Mouse (Mus musculus) lung, embryonic 14.5 days (tissue): ENCODE results near the gene Naa15. TPM values are rescaled to one million over a fixed set of nuclear protein-coding genes. Genes with fewer than 3 reads are reported as not detected.

Source experiments
- ATAC-seq: fragments of 200-750 bp; cut with Nextera tagmentation; 2 replicates; pipeline ENCODE4 v1.8.0; 2017; ENCODE audit warnings: mild to moderate bottlenecking, moderate TSS enrichment, moderate library complexity; ENCODE audit not compliant: insufficient read depth
- DNase-seq: peaks from one replicate; pipeline ENCODE4 v3.0.0-alpha.2; 2015
- H3K27ac ChIP-seq: fragments of 300-500 bp; sonication (generic); 2 replicates; pipeline ENCODE4 v1.5.1; 2014; ENCODE audit warnings: low read depth, mild to moderate bottlenecking, moderate library complexity
- H3K27me3 ChIP-seq: fragments of 300-500 bp; sonication (generic); 2 replicates; pipeline ENCODE4 v1.6.1; 2014; ENCODE audit warnings: low read length, control low read depth; ENCODE audit not compliant: insufficient read depth
- H3K36me3 ChIP-seq: fragments of 300-500 bp; sonication (generic); 2 replicates; pipeline ENCODE4 v1.6.1; 2014; ENCODE audit warnings: control low read depth; ENCODE audit not compliant: insufficient read depth
- H3K4me1 ChIP-seq: fragments of 300-500 bp; sonication (generic); 2 replicates; pipeline ENCODE4 v1.6.1; 2014; ENCODE audit warnings: antibody characterized with exemption, control low read depth; ENCODE audit not compliant: insufficient read depth
- H3K4me2 ChIP-seq: fragments of 300-500 bp; sonication (generic); 2 replicates; pipeline ENCODE4 v1.6.1; 2014; ENCODE audit warnings: mild to moderate bottlenecking
- H3K4me3 ChIP-seq: fragments of 300-500 bp; sonication (generic); 2 replicates; pipeline ENCODE4 v1.5.1; 2014; ENCODE audit warnings: low read depth, low read length
- H3K9ac ChIP-seq: fragments of 300-500 bp; sonication (generic); 2 replicates; pipeline ENCODE4 v1.6.1; 2014
- H3K9me3 ChIP-seq: fragments of 300-500 bp; sonication (generic); 2 replicates; pipeline ENCODE4 v1.6.1; 2016; ENCODE audit warnings: low read depth, low read length, control low read depth
- CTCF ChIP-seq: IDR thresholded peaks from 2 replicates; pipeline ENCODE4 v1.5.1; 2016; ENCODE audit warnings: antibody characterized with exemption, low read depth
- WGBS: fragments of 180-500 bp; shearing (Covaris S2); extraction: QIAGEN DNeasy Blood & Tissue Kit; methylation state at CpG from one replicate; pipeline ENCODE4 v1.1.7; 2014; 5-methylcytosine and 5-hydroxymethylcytosine counted together
- polyA plus RNA-seq: library from polyadenylated mRNA; unstranded; fragments of >200 nt; fragmentation: Nextera tagmentation; extraction: Ambion mirVana; gene quantifications from 2 replicates; pipeline ENCODE4 v1.2.1, GENCODE M21; 2014

Naa15 gene
- polyA plus RNA-seq, 1 experiment from 2014 or later: 45.4 TPM

- Histone ChIP-seq H3K9ac (no peak overlapping the region), H3K4me3 (no peak overlapping the region), H3K27ac (no peak overlapping the region), H3K27me3 (no peaks in the 10 kb centered on the region), H3K4me2 (no peak overlapping the region), H3K36me3 (peaks cover 88% of the 10 kb centered on the region), H3K4me1 (no peaks in the 10 kb centered on the region), H3K9me3 (no peaks in the 10 kb centered on the region)
- no peak for TF ChIP-seq CTCF
- ATAC-seq (no peak), DNase-seq (no peak)
- WGBS: 82% methylated on average over 2 of the region's 2 CpGs
Measured at GRCm38 (mm10) chr3:51468530-51468929, 53.6 kb downstream of the Naa15 start.

- no peaks in the 10 kb centered on the region for H3K4me1 ChIP-seq
- TF ChIP-seq CTCF: no peak
- no peak for DNase-seq
- no peak for ATAC-seq
- peaks cover 53% of the 10 kb centered on the region for H3K36me3 ChIP-seq
- no peak overlapping the region for H3K27ac ChIP-seq
- H3K4me2 ChIP-seq: no peak overlapping the region
- no peak overlapping the region for H3K9ac ChIP-seq
- no peaks in the 10 kb centered on the region for H3K27me3 ChIP-seq
- WGBS: 71% methylated on average over 4 of the region's 4 CpGs
- no peaks in the 10 kb centered on the region for H3K9me3 ChIP-seq
- H3K4me3 ChIP-seq: no peak overlapping the region
Measured at GRCm38 (mm10) chr3:51475706-51476105, 60.8 kb downstream of the Naa15 start.

GRCm38 (mm10) chr3:51479893-51480292 is 64.9 kb downstream of the Naa15 start:
- no peak overlapping the region for H3K9ac ChIP-seq
- no peaks in the 10 kb centered on the region for H3K4me1 ChIP-seq
- H3K27ac ChIP-seq: no peak overlapping the region
- no peaks in the 10 kb centered on the region for H3K9me3 ChIP-seq
- no peak for TF ChIP-seq CTCF
- H3K36me3 ChIP-seq: peaks cover 15% of the 10 kb centered on the region; the same call in 1 of the 2 replicates
- H3K4me3 ChIP-seq: no peak overlapping the region
- WGBS: 38% methylated on average over 2 of the region's 2 CpGs
- DNase-seq (no peak), ATAC-seq (no peak)
- H3K27me3 ChIP-seq: no peaks in the 10 kb centered on the region
- H3K4me2 ChIP-seq: no peak overlapping the region

DNA sequence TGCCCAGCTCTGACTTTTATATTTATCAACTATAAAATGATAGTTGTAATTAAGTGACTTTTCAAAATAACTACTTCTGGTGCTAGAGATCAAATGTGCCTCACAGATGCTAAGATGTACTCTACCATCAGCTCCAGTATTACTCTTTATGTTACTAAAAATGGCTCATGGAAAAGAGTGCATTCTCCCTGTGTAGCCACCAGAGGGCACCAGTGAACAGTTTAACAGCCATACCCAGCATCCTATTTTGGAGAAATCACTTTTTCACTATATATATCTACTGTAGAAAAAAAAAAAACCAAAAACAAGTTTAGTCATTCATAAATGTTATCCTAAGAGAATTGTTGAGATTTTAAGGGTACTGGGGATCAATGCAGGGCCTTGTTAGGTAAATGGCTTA is 66.1 kb downstream of the Naa15 start:
- no peak overlapping the region for H3K27ac ChIP-seq
- H3K4me1 ChIP-seq: peaks cover 6% of the 10 kb centered on the region; the same call in 1 of the 2 replicates
- TF ChIP-seq CTCF: peak; percentile 82
- peak; percentile 88 for DNase-seq
- H3K9me3 ChIP-seq: no peaks in the 10 kb centered on the region
- no peak for ATAC-seq
- H3K4me3 ChIP-seq: no peak overlapping the region
- H3K36me3 ChIP-seq: peaks cover 4% of the 10 kb centered on the region; the same call in 1 of the 2 replicates
- no peaks in the 10 kb centered on the region for H3K27me3 ChIP-seq
- no peak overlapping the region for H3K9ac ChIP-seq
- no peak overlapping the region for H3K4me2 ChIP-seq

DNA sequence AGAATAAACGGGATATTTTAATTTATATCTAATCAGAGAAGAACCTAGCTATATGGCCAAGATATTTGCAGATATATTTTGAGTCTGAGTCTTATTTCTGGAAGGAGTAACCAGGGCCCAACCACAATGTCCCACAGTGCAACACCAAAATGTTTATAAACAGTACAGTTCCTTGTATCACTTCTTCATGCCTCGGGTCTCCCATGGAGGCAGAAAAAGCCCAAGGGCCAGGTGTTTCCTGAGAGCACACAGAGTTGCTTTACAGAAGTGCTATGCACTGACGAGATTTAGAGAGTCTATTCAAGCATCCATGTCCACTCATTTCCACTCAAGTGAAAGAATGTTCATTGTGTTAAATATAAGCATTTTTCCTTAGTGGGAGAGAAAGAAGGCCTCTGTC is 66.9 kb downstream of the Naa15 start:
- H3K4me3 ChIP-seq: no peak overlapping the region
- no peaks in the 10 kb centered on the region for H3K36me3 ChIP-seq
- H3K4me2 ChIP-seq: no peak overlapping the region
- H3K4me1 ChIP-seq: peaks cover 6% of the 10 kb centered on the region; the same call in 1 of the 2 replicates
- H3K27me3 ChIP-seq: no peaks in the 10 kb centered on the region
- H3K27ac ChIP-seq: no peak overlapping the region
- H3K9me3 ChIP-seq: no peaks in the 10 kb centered on the region
- no peak overlapping the region for H3K9ac ChIP-seq
- 46% methylated on average over 3 of the region's 3 CpGs for WGBS
- TF ChIP-seq CTCF: no peak
- ATAC-seq (no peak), DNase-seq (no peak)

- peak overlapping the region; percentile 78; the same call in 1 of the 2 replicates for H3K4me3 ChIP-seq
- ATAC-seq (no peak), DNase-seq (no peak)
- no peak overlapping the region for H3K27ac ChIP-seq
- H3K27me3 ChIP-seq: no peaks in the 10 kb centered on the region
- no peak for TF ChIP-seq CTCF
- peaks cover 6% of the 10 kb centered on the region; the same call in 1 of the 2 replicates for H3K4me1 ChIP-seq
- WGBS: 61% methylated on average over 3 of the region's 3 CpGs
- no peaks in the 10 kb centered on the region for H3K36me3 ChIP-seq
- H3K4me2 ChIP-seq: peak overlapping the region; percentile 84
- no peak overlapping the region; the same call in 1 of the 2 replicates for H3K9ac ChIP-seq
- no peaks in the 10 kb centered on the region for H3K9me3 ChIP-seq
Measured at GRCm38 (mm10) chr3:51482781-51483180, 67.8 kb downstream of the Naa15 start.

GRCm38 (mm10) chr3:51483741-51484359 is 68.9 kb downstream of the Naa15 start, which contains the start of gene Rab33b:
TSS of gene Rab33b (plus strand) at chr3:51483920.
- Histone ChIP-seq H3K36me3 (no peaks in the 10 kb centered on the region), H3K27me3 (no peaks in the 10 kb centered on the region), H3K9ac (peak within 1 kb of the TSS; percentile 86), H3K9me3 (no peaks in the 10 kb centered on the region), H3K27ac (peak within 1 kb of the TSS; percentile 95), H3K4me1 (peaks cover 6% of the 10 kb centered on the region; the same call in 1 of the 2 replicates), H3K4me3 (peak within 1 kb of the TSS; percentile 78), H3K4me2 (peak within 1 kb of the TSS; percentile 84)
- under 1% methylated on average over 70 of the region's 70 CpGs for WGBS
- DNase-seq: peak; percentile 96
- peak; percentile 98 for ATAC-seq
- peak; percentile 31 for TF ChIP-seq CTCF
